Mouse (Mus musculus) neutrophil, adult 83 days (primary cell): ENCODE measurements around the gene Nhs. TPM values are rescaled to one million over a fixed set of nuclear protein-coding genes. Genes with fewer than 3 reads are reported as not detected.

Experiments
- total RNA-seq, 2 experiments: library from RNA; stranded (reverse); gene quantifications; one replicate each; pipeline ENCODE4 v1.2.4; 2023

Gene Nhs
- total RNA-seq: not detected

DNA sequence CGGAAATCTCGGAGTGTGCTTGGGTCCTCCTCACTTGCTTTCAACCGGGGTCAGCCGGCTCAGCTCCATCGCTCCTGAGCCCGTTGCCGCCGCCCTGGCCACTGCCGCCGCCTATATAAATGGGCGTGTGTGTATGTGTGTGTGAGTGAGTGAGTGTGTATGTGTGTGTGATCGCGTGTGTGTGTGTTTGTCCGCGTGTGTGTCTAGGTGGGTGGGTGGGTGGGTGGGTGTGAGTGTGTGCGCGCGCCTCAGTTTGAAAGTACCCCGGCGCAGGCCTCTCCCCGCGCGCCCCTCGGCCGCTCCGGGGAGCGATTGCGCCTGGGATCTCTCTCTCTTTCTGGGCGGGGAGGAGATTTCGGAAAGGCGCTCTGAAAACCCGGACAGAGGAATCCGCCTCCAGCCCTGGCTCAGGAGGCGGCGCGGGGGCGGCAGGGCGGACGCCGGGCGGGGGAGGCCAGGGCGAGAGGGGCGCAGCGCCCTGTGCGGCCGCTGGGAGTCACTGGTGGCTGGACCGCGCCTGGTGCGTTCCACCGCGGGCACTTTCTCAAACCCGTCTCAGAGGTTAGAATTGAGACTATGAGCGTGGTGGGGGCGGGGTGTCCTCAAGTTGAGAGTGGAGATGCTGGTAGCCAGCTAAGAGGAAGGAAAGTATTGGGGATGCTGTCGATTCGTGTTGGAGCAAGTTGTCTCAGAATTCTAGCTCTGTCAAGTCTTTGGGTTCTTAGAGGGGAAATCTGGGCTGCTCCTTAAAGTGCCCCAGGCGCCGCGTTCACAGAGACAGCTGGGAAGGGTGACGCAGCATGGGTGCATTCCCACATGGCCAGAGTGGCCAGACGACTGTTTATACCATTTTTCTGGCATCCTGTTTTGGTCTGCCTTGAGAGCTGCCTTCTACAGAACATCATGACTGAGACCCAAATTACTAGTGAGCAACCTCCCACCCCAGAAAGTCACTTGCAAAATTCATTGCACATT, at the start of gene Nhs:
Gene Nhs, minus strand, starts transcription at position 94 of the 975 bp plus-strand sequence.

